Mouse (Mus musculus) gastrocnemius, adult 18-20 months (tissue): ENCODE results near the gene Hepacam2. TPM values are rescaled to one million over a fixed set of nuclear protein-coding genes. Genes with fewer than 3 reads are reported as not detected.
A peak's percentile ranks its signal among the peaks of the same experiment; 100 is the strongest.
"Not testable (repeated sequence)": the region's sequence is repeated elsewhere in the genome, so short reads cannot be mapped to it uniquely, and the experiment has no call there.

Experiments used
- DNase-seq: peaks from one replicate; pipeline ENCODE4 v3.0.0; 2021; ENCODE audit warnings: low spot score
- long read RNA-seq, 2 experiments: library from polyadenylated mRNA; stranded (forward); transcript quantifications; one replicate each; pipeline ENCODE4 v2.0.0; 2021
- total RNA-seq, 2 experiments: library from RNA; stranded (reverse); gene quantifications; 2 replicates each; pipeline ENCODE4 v1.2.3; 2021

Gene Hepacam2
- under 1 TPM in 1 of 2 experiments, not detected in 1; 0.21 TPM for total RNA-seq
- long read RNA-seq, experiment 1 = 0 reads
- long read RNA-seq, experiment 2 = 0 reads

- peak; percentile 95 for DNase-seq
Observed at GRCm38 (mm10) chr6:3498162-3498848, at the start of gene Hepacam2, which contains the start of gene Vps50. Gene Hepacam2 (minus strand): TSS chr6:3498298. Gene Vps50 (plus strand): TSS chr6:3498382.

DNA sequence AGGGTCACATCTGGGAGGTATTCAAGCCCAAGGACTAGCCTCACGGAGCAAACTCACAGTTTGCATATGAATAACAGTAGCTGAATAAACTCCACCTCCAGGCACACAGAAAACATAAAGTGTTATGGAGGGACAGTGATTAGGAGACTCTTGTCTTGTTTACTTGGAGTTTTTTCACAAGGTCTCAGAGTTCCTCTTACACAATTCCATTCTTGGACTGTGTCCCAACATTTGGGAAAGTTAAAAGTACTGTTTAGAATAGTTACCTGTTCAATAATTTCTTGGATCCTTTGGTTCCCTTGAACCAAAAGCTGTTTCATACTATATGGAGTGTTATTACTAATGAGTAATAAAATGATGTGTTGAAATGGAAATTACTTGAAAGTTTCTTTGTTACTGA is 46.9 kb upstream of the Hepacam2 start:
- DNase-seq = no peak

DNA sequence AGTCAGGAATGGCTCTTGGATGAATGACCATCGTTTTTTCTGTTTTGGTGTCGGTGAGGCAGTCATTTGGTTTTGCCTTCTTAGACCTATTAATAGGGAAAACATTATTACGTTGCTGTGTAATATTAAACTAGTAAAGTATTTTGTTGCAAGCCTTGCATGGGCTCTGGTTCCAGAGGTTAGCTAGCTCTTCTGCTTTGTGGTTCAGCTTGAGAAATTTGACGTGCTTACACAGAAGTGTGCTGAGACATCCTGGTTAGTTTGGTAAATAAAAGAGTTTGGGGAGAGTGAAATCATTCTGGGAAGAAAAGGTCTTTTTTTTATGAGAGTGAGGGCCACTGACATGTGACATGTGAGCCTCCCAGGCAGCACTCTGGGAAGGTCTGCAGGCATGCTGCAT is 45.8 kb upstream of the Hepacam2 start:
- DNase-seq = no peak

- DNase-seq = no peak
Observed at GRCm38 (mm10) chr6:3539470-3539869, 41.4 kb upstream of the Hepacam2 start.

GRCm38 (mm10) chr6:3536048-3536447 is 38.0 kb upstream of the Hepacam2 start:
- DNase-seq = no peak

GRCm38 (mm10) chr6:3531445-3531844 is 33.3 kb upstream of the Hepacam2 start:
- no peak for DNase-seq

GRCm38 (mm10) chr6:3528198-3528597 is 30.1 kb upstream of the Hepacam2 start:
- no peak for DNase-seq

DNA sequence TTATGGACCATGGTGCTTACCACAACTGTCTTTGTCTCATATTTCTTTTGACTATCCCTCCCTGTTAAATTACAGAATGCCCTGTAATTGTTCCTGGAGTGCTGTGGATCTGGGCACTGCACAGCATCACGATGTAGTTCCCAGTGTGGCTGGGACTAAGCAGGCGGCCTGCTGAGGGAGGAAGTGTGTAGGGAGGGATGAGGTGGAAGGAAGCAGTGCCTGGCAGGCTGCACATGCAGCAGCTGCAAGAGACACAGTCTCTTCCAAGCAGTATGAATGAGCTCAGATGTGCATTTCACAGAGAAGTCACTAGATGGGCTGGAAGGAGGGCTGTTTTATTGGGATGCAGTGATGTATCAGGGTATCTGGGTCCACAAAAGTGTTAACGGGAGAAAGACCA is 14.5 kb upstream of the Hepacam2 start:
- no peak for DNase-seq

DNA sequence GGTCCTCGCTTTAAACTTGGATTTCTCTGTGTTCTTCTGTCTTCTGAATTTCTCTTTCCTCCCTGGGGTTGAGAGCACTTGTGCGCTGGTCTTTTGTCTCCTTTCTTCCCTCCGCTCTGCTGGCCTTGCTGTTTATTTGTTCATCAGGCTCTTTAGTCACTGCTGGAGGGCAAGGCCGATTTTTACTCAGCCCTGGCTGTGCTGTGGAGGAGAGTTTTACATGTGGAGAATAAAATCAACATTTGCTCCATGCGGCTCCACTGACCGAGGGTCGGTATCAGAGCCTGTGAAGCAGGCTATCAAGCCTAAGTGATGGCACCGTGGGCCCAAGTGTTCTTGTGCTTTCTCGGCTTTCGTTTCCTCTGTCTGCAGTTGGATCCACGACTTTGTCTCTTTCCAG is 13.5 kb upstream of the Hepacam2 start:
- DNase-seq = no peak

DNA sequence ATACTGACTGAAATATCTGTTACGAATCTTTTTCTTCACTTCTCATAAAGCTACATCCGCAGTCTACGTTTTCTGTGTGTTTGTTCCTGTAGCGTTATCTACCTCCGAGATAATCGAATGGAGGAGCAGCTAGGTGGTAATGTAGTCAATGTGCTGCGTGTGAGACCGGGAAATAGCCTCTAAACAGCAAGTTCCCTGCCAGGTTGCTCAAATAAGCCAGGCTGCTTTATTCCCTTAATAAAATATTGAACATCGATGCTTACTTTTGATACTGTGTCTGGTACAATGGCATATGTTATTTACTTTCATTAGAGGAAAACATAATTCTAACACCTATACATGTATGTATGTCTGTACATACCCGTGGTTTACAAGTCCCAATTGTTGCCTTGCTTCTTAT is 13.0 kb upstream of the Hepacam2 start:
- DNase-seq = no peak

DNA sequence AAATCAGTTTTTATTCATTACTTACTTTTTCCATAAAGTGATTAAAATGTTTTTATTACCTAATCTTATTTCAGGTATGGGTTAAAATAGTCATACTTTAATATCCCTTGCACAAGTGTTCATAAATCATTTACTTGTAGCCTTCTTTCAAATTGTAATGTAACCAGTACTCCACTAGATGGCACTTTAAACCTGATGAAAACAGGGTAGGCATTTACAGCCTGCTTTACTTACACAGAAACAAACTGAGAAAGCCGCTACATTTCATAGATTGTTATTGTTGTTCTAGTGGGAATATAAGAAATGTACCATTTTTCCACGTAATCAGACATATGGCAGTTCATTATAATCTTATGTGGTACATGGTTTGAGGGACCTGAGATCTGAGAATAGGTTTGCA is 11.7 kb upstream of the Hepacam2 start:
- peak; percentile 13 for DNase-seq

DNA sequence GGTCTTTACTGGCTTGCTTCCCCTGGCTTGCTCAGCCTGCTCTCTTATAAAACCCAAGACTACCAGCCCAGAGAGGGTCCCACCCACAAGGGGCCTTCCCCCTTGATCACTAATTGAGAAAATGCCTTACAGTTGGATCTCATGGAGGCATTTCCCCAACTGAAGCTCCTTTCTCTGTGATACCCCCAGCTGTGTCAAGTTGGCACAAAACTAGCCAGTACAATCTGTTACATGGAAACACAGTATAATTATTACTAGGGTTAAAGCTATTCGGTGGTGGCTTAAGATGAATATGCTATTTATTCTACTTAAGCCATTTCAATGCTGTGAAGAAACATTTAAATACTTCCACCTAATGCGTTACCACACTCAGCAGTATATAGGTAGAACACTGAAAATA is 10.1 kb upstream of the Hepacam2 start:
- not testable (repeated sequence) for DNase-seq

DNA sequence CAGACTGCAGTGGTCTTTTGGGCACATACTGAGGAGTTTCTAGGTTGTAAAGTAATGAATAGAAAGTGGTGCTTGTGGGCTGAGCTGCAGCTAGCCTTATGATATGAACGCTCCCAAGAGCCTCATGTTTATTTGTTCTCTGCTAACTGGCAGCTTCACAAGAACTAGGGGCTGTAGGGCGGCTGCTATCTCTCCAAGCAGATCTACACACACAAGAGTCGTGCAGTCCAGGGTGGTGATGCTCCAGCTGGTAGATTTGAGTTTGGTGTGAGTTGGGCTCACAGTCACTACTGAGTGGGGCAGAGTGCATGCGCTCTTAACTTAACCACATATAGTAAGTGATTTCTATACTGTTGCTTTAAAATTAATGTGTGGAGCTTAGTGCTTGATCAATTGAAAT is 9.0 kb upstream of the Hepacam2 start:
- no peak for DNase-seq

DNA sequence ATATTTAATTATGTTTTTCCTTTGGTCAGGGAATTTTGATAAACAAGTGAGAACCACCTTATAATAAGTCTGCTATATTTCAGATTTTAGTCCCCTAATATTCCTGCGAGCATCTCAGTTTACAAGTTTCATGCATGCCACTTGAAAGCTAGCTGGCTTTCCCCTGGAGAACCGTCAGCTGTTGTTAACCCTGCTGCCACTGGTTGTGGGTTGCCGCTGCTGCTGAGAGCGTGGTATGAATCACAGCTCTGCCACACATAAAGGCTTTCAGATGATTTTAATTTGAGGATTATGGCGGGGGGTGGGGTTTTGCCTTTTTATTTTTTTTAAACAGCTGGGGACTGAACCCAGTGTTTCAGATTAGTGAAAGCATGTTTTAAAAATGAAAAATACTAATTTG is 7.2 kb upstream of the Hepacam2 start:
- no peak for DNase-seq

- DNase-seq = no peak
Observed at GRCm38 (mm10) chr6:3500286-3500685, 2.2 kb upstream of the Hepacam2 start.

DNA sequence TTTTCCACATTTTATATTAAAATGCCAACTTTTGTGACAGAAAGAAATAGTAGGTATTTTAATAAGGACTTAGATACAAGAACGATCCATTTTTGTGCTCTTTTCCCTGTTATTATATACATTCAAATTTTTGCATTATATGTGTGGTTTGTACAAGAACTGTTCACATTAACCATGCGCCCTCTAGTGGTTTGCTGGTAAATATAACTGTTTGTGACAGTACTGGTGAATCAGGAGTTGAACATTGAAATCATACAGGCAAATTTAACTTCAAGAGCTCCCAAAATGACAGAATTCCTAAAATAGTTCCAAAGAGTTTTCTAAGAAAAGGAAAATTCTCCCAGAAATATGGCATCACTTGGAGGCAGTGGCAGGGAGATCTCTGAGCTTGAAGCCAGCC is 1.9 kb downstream of the Hepacam2 start:
- DNase-seq = peak; percentile 40

DNA sequence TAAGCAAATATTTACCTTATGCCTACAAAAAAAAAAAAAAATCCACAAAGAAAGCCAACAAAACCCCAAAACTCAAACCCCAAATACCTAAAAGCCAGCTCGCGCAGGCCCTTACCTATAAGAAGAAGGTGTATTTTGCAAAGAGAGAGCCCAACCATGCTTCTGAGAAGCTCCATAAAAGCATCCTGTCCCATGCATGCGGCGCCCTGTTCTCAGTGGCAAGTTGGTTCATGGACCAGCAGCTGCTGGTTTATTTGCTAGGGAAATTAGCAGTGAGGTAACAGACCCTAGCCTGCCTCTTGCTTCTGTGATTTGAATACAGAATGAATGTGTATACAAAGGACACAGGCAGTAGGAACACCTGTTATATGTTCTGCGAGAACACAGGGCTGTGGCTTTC is 3.8 kb downstream of the Hepacam2 start:
- no peak for DNase-seq

- no peak for DNase-seq
Observed at GRCm38 (mm10) chr6:3487355-3487754, 10.7 kb downstream of the Hepacam2 start.

GRCm38 (mm10) chr6:3485133-3485532 is 13.0 kb downstream of the Hepacam2 start:
- DNase-seq = no peak

DNA sequence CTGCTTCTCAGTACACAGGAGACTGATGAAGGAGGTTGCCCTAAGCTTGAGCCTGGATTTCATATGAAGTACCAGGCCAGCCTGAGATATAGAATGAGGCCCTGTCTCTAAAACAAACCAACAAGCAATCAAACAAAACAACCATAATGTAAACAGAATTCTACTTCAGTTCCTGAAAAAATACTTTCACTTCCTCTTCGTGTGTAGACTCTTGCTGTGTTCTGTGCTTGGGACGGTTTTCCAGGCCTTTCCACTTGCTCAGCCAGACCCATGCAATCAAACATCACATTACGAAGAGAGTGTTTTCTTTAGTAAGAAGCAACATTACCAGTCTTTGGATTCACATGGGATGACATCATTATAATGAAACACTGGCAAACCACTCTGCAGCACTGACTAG is 16.4 kb downstream of the Hepacam2 start:
- DNase-seq = no peak

- DNase-seq = no peak
Observed at GRCm38 (mm10) chr6:3479853-3480252, 18.2 kb downstream of the Hepacam2 start.

DNA sequence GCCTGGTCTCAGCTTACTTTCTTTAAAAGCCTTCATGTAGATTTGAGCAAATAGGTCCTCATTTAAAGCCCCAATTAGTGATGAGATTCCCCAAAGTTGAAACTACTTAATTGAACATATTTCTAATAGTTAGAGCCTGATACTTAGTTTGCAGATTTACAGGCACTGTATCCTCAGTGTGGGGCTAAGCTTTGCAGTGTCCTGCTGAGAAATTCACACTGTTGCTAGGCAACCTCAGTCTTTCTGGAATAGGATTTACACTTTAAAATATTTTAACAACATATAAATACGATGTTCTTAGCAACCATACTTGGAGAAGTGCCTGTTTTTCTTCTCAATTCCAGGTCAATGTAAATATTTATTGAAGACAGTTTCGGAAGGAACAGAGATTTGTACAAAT is 21.8 kb downstream of the Hepacam2 start:
- DNase-seq = no peak

DNA sequence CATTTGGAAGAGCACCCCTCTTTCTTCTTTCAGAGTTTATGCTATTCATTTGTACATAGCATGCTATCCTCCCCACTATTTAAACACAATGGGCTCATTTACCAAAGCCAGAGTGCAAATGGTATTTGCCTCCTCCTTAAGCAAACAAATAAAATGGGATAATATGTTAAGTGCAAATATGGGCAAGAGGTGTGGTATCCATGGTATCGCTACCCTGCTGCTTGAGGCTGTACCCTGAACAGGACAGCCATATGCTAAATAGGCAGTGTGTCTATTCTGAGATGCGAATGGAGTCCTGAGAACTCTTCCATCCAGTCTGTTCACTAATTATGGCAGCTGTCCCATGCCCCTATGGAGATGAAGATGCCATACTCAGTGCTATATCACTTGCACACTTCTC is 27.4 kb downstream of the Hepacam2 start:
- DNase-seq = no peak

GRCm38 (mm10) chr6:3468627-3469026 is 29.5 kb downstream of the Hepacam2 start:
- no peak for DNase-seq
